In genomic region chr9:44707749-44708428, GRCm38 (mm10) we compare ENCODE assay signal across 9 mouse cellular contexts. TPM values are rescaled to one million over a fixed set of nuclear protein-coding genes. Genes with fewer than 3 reads are reported as not detected.
DNase-seq lines count a peak whose midpoint lies in the region; ATAC-seq and TF ChIP-seq lines count a peak whose summit lies in the region.
"Had no signal": no experiment of that assay in that cellular context is flagged by ENCODE, and none has a peak within 500 bp of the region (broad histone marks: within the 10 kb centered on the region; RNA-seq: fewer than 3 reads in every experiment).

No protein-coding gene starts in this region.

- DNase-seq in heart, embryonic 10.5 days (ENCODE audit: low spot score) = no peak
- no peak for DNase-seq in heart, postnatal 14 days
- no peak for DNase-seq in liver, embryonic 13.5 days
- no peak for DNase-seq in urinary bladder, adult 18-20 months (ENCODE audit: low spot score in 2 of 2)
- no peak for DNase-seq in adrenal gland, adult 18-20 months (ENCODE audit: low spot score in 2 of 2)

- peaks cover 26% of the 10 kb centered on the region for H3K4me1 ChIP-seq in heart, embryonic 10.5 days
- H3K4me1 ChIP-seq in E14TG2a.4 (replicated peaks; ENCODE audit: low read depth, low read length) = peaks cover 53% of the 10 kb centered on the region
- peaks cover 17% of the 10 kb centered on the region for H3K4me1 ChIP-seq in forebrain, embryonic 15.5 days
- peaks cover 19% of the 10 kb centered on the region for H3K4me1 ChIP-seq in liver, embryonic 13.5 days (replicated peaks)

- peak overlapping the region; percentile 55 for H3K4me3 ChIP-seq in heart, embryonic 10.5 days
- H3K4me3 ChIP-seq in E14TG2a.4 (replicated peaks; ENCODE audit: low read length) = peak overlapping the region; percentile 74
- H3K4me3 ChIP-seq in forebrain, embryonic 15.5 days = peak overlapping the region; percentile 26
- H3K4me3 ChIP-seq in liver, embryonic 13.5 days (replicated peaks) = peak overlapping the region; percentile 40

- no peak for TF ChIP-seq CTCF in E14TG2a.4 (conservative IDR thresholded peaks at IDR 0.05; ENCODE audit: low read length)

- H3K27ac ChIP-seq in heart, embryonic 10.5 days = peak overlapping the region; percentile 48
- no peak overlapping the region for H3K27ac ChIP-seq in forebrain, embryonic 15.5 days (replicated peaks)
- H3K27ac ChIP-seq in liver, embryonic 13.5 days = no peak overlapping the region

- H3K9me3 ChIP-seq in heart, embryonic 10.5 days = no peaks in the 10 kb centered on the region
- no peaks in the 10 kb centered on the region for H3K9me3 ChIP-seq in E14TG2a.4 (ENCODE audit: low read length)
- H3K9me3 ChIP-seq in forebrain, embryonic 15.5 days = no peaks in the 10 kb centered on the region
- H3K9me3 ChIP-seq in liver, embryonic 13.5 days (replicated peaks) = no peaks in the 10 kb centered on the region

- H3K36me3 ChIP-seq in heart, embryonic 10.5 days = peaks cover 80% of the 10 kb centered on the region
- peaks cover 10% of the 10 kb centered on the region; the same call in 1 of the 2 replicates for H3K36me3 ChIP-seq in E14TG2a.4 (ENCODE audit: insufficient read depth, low read length)
- peaks cover 41% of the 10 kb centered on the region for H3K36me3 ChIP-seq in forebrain, embryonic 15.5 days
- H3K36me3 ChIP-seq in liver, embryonic 13.5 days = no peaks in the 10 kb centered on the region

- 22% methylated on average over 28 of the region's 28 CpGs for WGBS in heart, embryonic 10.5 days
- 15% methylated on average over 28 of the region's 28 CpGs for WGBS in forebrain, embryonic 15.5 days
- WGBS in liver, embryonic 13.5 days (ENCODE audit: insufficient replicate concordance) = 38% methylated on average over 28 of the region's 28 CpGs

- ATAC-seq in forebrain, embryonic 15.5 days (replicated peaks) = no peak; the same call in 1 of the 2 replicates
- ATAC-seq in liver, embryonic 13.5 days (ENCODE audit: low read depth) = no peak
- no peak for ATAC-seq in CD4-positive, CD25-positive, alpha-beta regulatory T cell, adult 4 months

- intact Hi-C loops in heart, postnatal 14 days (cut with DNase I) = loop anchor here (2.0 kb wide), 1 partner anchor 27 kb away; the partner anchor contains the start of gene Phldb1

- peak overlapping the region; percentile 26 for H3K9ac ChIP-seq in forebrain, embryonic 15.5 days (replicated peaks)
- peak overlapping the region; percentile 45 for H3K9ac ChIP-seq in liver, embryonic 13.5 days

- H3K27me3 ChIP-seq in heart, embryonic 10.5 days (ENCODE audit: insufficient read depth, poor library complexity, severe bottlenecking) = peaks cover 10% of the 10 kb centered on the region
- peaks cover 62% of the 10 kb centered on the region for H3K27me3 ChIP-seq in E14TG2a.4 (ENCODE audit: insufficient read depth, low read length)
- no peaks in the 10 kb centered on the region for H3K27me3 ChIP-seq in forebrain, embryonic 15.5 days
- peaks cover 7% of the 10 kb centered on the region for H3K27me3 ChIP-seq in liver, embryonic 13.5 days

- peak overlapping the region; percentile 49 for H3K4me2 ChIP-seq in forebrain, embryonic 15.5 days (replicated peaks)
- peak overlapping the region; percentile 65 for H3K4me2 ChIP-seq in liver, embryonic 13.5 days

RNA-seq across cellular contexts. Expression of gene Phldb1, which starts 27.1 kb away (rescaled TPM):
- polyA plus RNA-seq in heart, embryonic 10.5 days (2016; fragmentation: Nextera tagmentation; extraction: Ambion mirVana) = 29.1 and 34.7 TPM in 2 replicates
- total RNA-seq in heart, postnatal 14 days (2021) = 100 to 1,000 TPM; 124 to 132 TPM
- 46.4 and 50.0 TPM in 2 replicates for polyA plus RNA-seq in forebrain, embryonic 15.5 days (2015; fragmentation: Nextera tagmentation; extraction: Ambion mirVana)
- polyA plus RNA-seq in liver, embryonic 13.5 days (2015; fragmentation: Nextera tagmentation; extraction: Ambion mirVana) = 2.1 and 3.2 TPM in 2 replicates
- total RNA-seq in adrenal gland, adult 18-20 months (2021) = 10 to 100 TPM; 24.1 to 60.8 TPM
- under 1 TPM in 1 of 2 experiments, not detected in 1; 0.32 TPM for polyA plus RNA-seq in CD4-positive, CD25-positive, alpha-beta regulatory T cell, adult 4 months (2017; shearing (Covaris generic))

RNA-seq across cellular contexts. Expression of gene Treh, which starts 34.9 kb away (rescaled TPM):
- not detected in 2 replicates for polyA plus RNA-seq in heart, embryonic 10.5 days (2016; fragmentation: Nextera tagmentation; extraction: Ambion mirVana)
- total RNA-seq in heart, postnatal 14 days (2021) = not detected
- not detected in 2 replicates for polyA plus RNA-seq in forebrain, embryonic 15.5 days (2015; fragmentation: Nextera tagmentation; extraction: Ambion mirVana)
- not detected in 2 replicates for polyA plus RNA-seq in liver, embryonic 13.5 days (2015; fragmentation: Nextera tagmentation; extraction: Ambion mirVana)
- total RNA-seq in adrenal gland, adult 18-20 months (2021) = not detected
- polyA plus RNA-seq in CD4-positive, CD25-positive, alpha-beta regulatory T cell, adult 4 months (2017; shearing (Covaris generic)) = not detected
- total RNA-seq: megakaryocyte progenitor cell, adult 5-6 weeks had no signal

RNA-seq across cellular contexts. Expression of gene Arcn1, which starts 59.8 kb away (rescaled TPM):
- polyA plus RNA-seq in heart, embryonic 10.5 days (2016; fragmentation: Nextera tagmentation; extraction: Ambion mirVana) = 159 and 167 TPM in 2 replicates
- total RNA-seq in heart, postnatal 14 days (2021) = 10 to 100 TPM; 80.1 to 88.6 TPM
- polyA plus RNA-seq in forebrain, embryonic 15.5 days (2015; fragmentation: Nextera tagmentation; extraction: Ambion mirVana) = 134 and 139 TPM in 2 replicates
- 87.3 and 113 TPM in 2 replicates for polyA plus RNA-seq in liver, embryonic 13.5 days (2015; fragmentation: Nextera tagmentation; extraction: Ambion mirVana)
- 100 to 1,000 TPM; 139 to 168 TPM for total RNA-seq in adrenal gland, adult 18-20 months (2021)
- 10 to 100 TPM; 68.0 to 77.9 TPM for polyA plus RNA-seq in CD4-positive, CD25-positive, alpha-beta regulatory T cell, adult 4 months (2017; shearing (Covaris generic))

RNA-seq across cellular contexts. Expression of gene Ift46, which starts 59.8 kb away (rescaled TPM):
- polyA plus RNA-seq in heart, embryonic 10.5 days (2016; fragmentation: Nextera tagmentation; extraction: Ambion mirVana) = 77.2 and 84.8 TPM in 2 replicates
- 10 to 100 TPM; 32.7 to 41.8 TPM for total RNA-seq in heart, postnatal 14 days (2021)
- 174 and 179 TPM in 2 replicates for polyA plus RNA-seq in forebrain, embryonic 15.5 days (2015; fragmentation: Nextera tagmentation; extraction: Ambion mirVana)
- polyA plus RNA-seq in liver, embryonic 13.5 days (2015; fragmentation: Nextera tagmentation; extraction: Ambion mirVana) = 21.7 and 22.4 TPM in 2 replicates
- total RNA-seq in adrenal gland, adult 18-20 months (2021) = 10 to 100 TPM; 54.0 to 57.6 TPM
- 10 to 100 TPM; 55.1 to 73.7 TPM for polyA plus RNA-seq in CD4-positive, CD25-positive, alpha-beta regulatory T cell, adult 4 months (2017; shearing (Covaris generic))
